Mouse (Mus musculus) cortical plate, adult 2 months (tissue): Measurements from ENCODE around the gene Exoc8.

Experiments used
- CTCF ChIP-seq: fragments of 200-500 bp; IDR thresholded peaks from 2 replicates; pipeline ENCODE4 v1.5.1; 2011; ENCODE audit warnings: mild to moderate bottlenecking, control low read depth, low read length; ENCODE audit not compliant: insufficient read depth; ENCODE audit errors: extremely low read depth
- POLR2A ChIP-seq: fragments of 200-500 bp; IDR thresholded peaks from 2 replicates; pipeline ENCODE4 v1.6.1; 2011; ENCODE audit warnings: mild to moderate bottlenecking, low read length, control low read depth; ENCODE audit not compliant: insufficient read depth; ENCODE audit errors: extremely low read depth

- TF ChIP-seq CTCF (no peak), POLR2A (no peak)
Observed at GRCm38 (mm10) chr8:124929006-124929405, 31.5 kb upstream of the Exoc8 start.
